Mouse (Mus musculus) left cerebral cortex, postnatal 4 days (tissue): ENCODE measurements at regions not wholly inside any gene's neighbourhood (a gene's known extent, or its start where the extent isn't known, plus 50 kb on each side); places are given as distances from the start of the nearest gene placed in this dataset.
A peak's percentile ranks its signal among the peaks of the same experiment; 100 is the strongest.

Source experiments
- DNase-seq: peaks from one replicate; pipeline ENCODE4 v3.0.0-alpha.2; 2022
- intact Hi-C: fragments of 180-260 bp; cut with DNase I; formaldehyde crosslinking; loops from one replicate; pipeline ENCODE4 v1.15.1; 2025

- DNase-seq = no peak
- intact Hi-C loops = no loop called here
Measured at GRCm38 (mm10) chr14:25342865-25343565, 116.0 kb upstream of the Zmiz1 start.

- intact Hi-C loops = no loop called here
- peak; percentile 53 for DNase-seq
Measured at GRCm38 (mm10) chr14:25345995-25346394, 113.0 kb upstream of the Zmiz1 start.

- intact Hi-C loops = no loop called here
- no peak for DNase-seq
Measured at GRCm38 (mm10) chr14:25346813-25347610, 112.0 kb upstream of the Zmiz1 start.

- intact Hi-C loops = no loop called here
- DNase-seq = no peak
Measured at GRCm38 (mm10) chr14:25350282-25350964, 108.6 kb upstream of the Zmiz1 start.

GRCm38 (mm10) chr14:25353804-25354203, 105.2 kb upstream of the Zmiz1 start:
- peak; percentile 78 for DNase-seq
- intact Hi-C loops = no loop called here

- intact Hi-C loops = no loop called here
- peak; percentile 67 for DNase-seq
Measured at GRCm38 (mm10) chr14:25354288-25354850, 104.6 kb upstream of the Zmiz1 start.

- intact Hi-C loops = no loop called here
- DNase-seq = peak; percentile 30
Measured at GRCm38 (mm10) chr14:25357805-25358204, 101.2 kb upstream of the Zmiz1 start.

- no peak for DNase-seq
- intact Hi-C loops = no loop called here
Measured at GRCm38 (mm10) chr14:25359824-25360294, 99.1 kb upstream of the Zmiz1 start.

GRCm38 (mm10) chr14:25360726-25361125, 98.3 kb upstream of the Zmiz1 start:
- intact Hi-C loops = no loop called here
- DNase-seq = no peak

- intact Hi-C loops = no loop called here
- no peak for DNase-seq
Measured at GRCm38 (mm10) chr14:25361129-25361528, 97.9 kb upstream of the Zmiz1 start.

GRCm38 (mm10) chr14:25362771-25363170, 96.2 kb upstream of the Zmiz1 start:
- DNase-seq = no peak
- intact Hi-C loops = no loop called here

GRCm38 (mm10) chr14:25365226-25365800, 93.7 kb upstream of the Zmiz1 start:
- no peak for DNase-seq
- intact Hi-C loops = no loop called here

GRCm38 (mm10) chr14:25366009-25366408, 93.0 kb upstream of the Zmiz1 start:
- intact Hi-C loops = no loop called here

GRCm38 (mm10) chr14:25370306-25371020, 88.5 kb upstream of the Zmiz1 start:
- intact Hi-C loops = no loop called here
- DNase-seq = peak; percentile 90

More at GRCm38 (mm10) chr14:25366009-25366408, 93.0 kb upstream of the Zmiz1 start:
- DNase-seq = no peak

GRCm38 (mm10) chr14:25371021-25371400, 88.0 kb upstream of the Zmiz1 start:
- DNase-seq = no peak
- intact Hi-C loops = no loop called here

GRCm38 (mm10) chr14:25371661-25372060, 87.3 kb upstream of the Zmiz1 start:
- DNase-seq = peak; percentile 88
- intact Hi-C loops = no loop called here

GRCm38 (mm10) chr14:25372581-25372980, 86.4 kb upstream of the Zmiz1 start:
- intact Hi-C loops = no loop called here
- DNase-seq = no peak

- intact Hi-C loops = no loop called here
- DNase-seq = no peak
Measured at GRCm38 (mm10) chr14:25373167-25373566, 85.8 kb upstream of the Zmiz1 start.

- DNase-seq = no peak
- intact Hi-C loops = no loop called here
Measured at GRCm38 (mm10) chr14:25375001-25375400, 84.0 kb upstream of the Zmiz1 start.

- DNase-seq = no peak
- intact Hi-C loops = no loop called here
Measured at GRCm38 (mm10) chr14:25377091-25377490, 81.9 kb upstream of the Zmiz1 start.
